Mouse (Mus musculus) central nervous system, embryonic 11.5 days (tissue): ENCODE measurements around the gene Gm10801. TPM values are rescaled to one million over a fixed set of nuclear protein-coding genes. Genes with fewer than 3 reads are reported as not detected.

Experiments used
- polyA plus RNA-seq: library from polyadenylated mRNA; depleted of rRNA; stranded (reverse); fragments of >200 nt; gene quantifications from 2 replicates; pipeline ENCODE4 v1.2.3, GENCODE M21; 2012; rRNA removed

Gm10801 gene
- 0.29 and 0.98 TPM in 2 replicates for polyA plus RNA-seq

DNA sequence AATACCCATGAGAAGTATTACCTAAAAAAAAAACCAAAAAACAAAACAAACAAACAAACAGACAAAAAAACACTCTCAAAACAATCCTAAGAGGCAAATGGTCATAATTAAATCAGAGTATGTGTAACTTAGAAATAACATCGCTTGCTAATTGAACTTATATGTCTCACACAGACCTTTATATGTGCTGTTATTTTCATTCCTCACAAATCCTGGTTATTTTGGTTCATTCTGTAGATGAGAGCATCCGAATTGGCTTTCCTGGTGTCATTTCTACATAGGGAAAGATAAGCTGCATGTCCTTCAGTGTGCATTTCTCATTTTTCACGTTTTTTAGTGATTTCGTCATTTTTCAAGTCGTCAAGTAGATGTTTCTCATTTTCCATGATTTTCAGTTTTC lies at the start of gene Gm10801:
TSS of gene Gm10801 (plus strand) at position 301 of the 400 bp plus-strand sequence.

DNA sequence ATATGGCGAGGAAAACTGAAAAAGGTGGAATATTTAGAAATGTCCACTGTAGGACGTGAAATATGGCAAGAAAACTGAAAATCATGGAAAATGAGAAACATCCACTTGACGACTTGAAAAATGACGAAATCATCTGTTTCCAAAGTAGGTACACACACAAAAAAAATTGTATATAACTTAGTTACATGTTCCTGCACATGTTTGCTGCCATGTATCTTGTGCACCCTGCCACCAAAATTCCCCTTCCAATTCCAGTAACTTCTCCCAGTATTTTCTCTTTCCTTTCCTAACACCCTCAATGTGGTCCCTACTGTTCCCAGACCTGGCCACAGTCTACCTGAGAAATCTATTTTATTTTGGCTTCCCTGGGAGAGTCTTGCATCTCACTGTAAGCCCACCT lies 5.2 kb downstream of the Gm10801 start, which contains the start of gene Gm10800:
TSS of gene Gm10800 (minus strand) at position 101 of the 400 bp plus-strand sequence.

Other genes starting within 250 kb of the Gm10801 start
- gene Gm10800, start 5.1 kb downstream of the Gm10801 start, polyA plus RNA-seq, result 3.0 TPM in 1 of 2 replicates, not detected in the other